Mouse (Mus musculus) lung, embryonic 15.5 days (tissue): ENCODE data around the gene Ptges3. TPM values are rescaled to one million over a fixed set of nuclear protein-coding genes. Genes with fewer than 3 reads are reported as not detected.
"Not testable (repeated sequence)": the region's sequence is repeated elsewhere in the genome, so short reads cannot be mapped to it uniquely, and the experiment has no call there.

ENCODE experiments used
- ATAC-seq: fragments of 200-750 bp; cut with Nextera tagmentation; 2 replicates; pipeline ENCODE4 v1.8.0; 2017; ENCODE audit warnings: moderate number of reproducible peaks, borderline replicate concordance; ENCODE audit not compliant: low FRiP score, low TSS enrichment; ENCODE audit errors: extremely low read depth
- H3K27ac ChIP-seq: fragments of 300-500 bp; sonication (generic); 2 replicates; pipeline ENCODE4 v1.5.1; 2015; ENCODE audit warnings: moderate library complexity, mild to moderate bottlenecking, inconsistent platforms
- H3K27me3 ChIP-seq: fragments of 300-500 bp; sonication (generic); 2 replicates; pipeline ENCODE4 v1.6.1; 2015; ENCODE audit warnings: inconsistent platforms
- H3K36me3 ChIP-seq: fragments of 300-500 bp; sonication (generic); 2 replicates; pipeline ENCODE4 v1.6.1; 2015; ENCODE audit warnings: inconsistent platforms
- H3K4me1 ChIP-seq: fragments of 300-500 bp; sonication (generic); 2 replicates; pipeline ENCODE4 v1.6.1; 2015; ENCODE audit warnings: inconsistent platforms
- H3K4me2 ChIP-seq: fragments of 300-500 bp; sonication (generic); 2 replicates; pipeline ENCODE4 v1.6.1; 2015; ENCODE audit warnings: inconsistent platforms, mild to moderate bottlenecking, moderate library complexity
- H3K4me3 ChIP-seq: fragments of 300-500 bp; sonication (generic); 2 replicates; pipeline ENCODE4 v1.5.1; 2015; ENCODE audit warnings: mild to moderate bottlenecking, inconsistent platforms
- H3K9ac ChIP-seq: fragments of 300-500 bp; sonication (generic); 2 replicates; pipeline ENCODE4 v1.6.1; 2015; ENCODE audit warnings: inconsistent platforms
- H3K9me3 ChIP-seq: fragments of 300-500 bp; sonication (generic); 2 replicates; pipeline ENCODE4 v1.6.1; 2016; ENCODE audit warnings: inconsistent platforms
- WGBS: fragments of 180-500 bp; shearing (Covaris S2); methylation state at CpG from one replicate; pipeline ENCODE4 v1.1.7; 2015; 5-methylcytosine and 5-hydroxymethylcytosine counted together
- polyA plus RNA-seq: library from polyadenylated mRNA; unstranded; fragments of >200 nt; fragmentation: Nextera tagmentation; extraction: Ambion mirVana; gene quantifications from 2 replicates; pipeline ENCODE4 v1.2.1, GENCODE M21; 2015

The Ptges3 gene
- polyA plus RNA-seq, 1 experiment from 2014 or later = 550 TPM

- H3K36me3 ChIP-seq = peaks cover 22% of the 10 kb centered on the region
- ATAC-seq = no peak
- peak overlapping the region; percentile 86; the same call in 1 of the 2 replicates for H3K9ac ChIP-seq
- H3K27me3 ChIP-seq = no peaks in the 10 kb centered on the region
- H3K4me2 ChIP-seq = peak overlapping the region; percentile 67
- H3K4me3 ChIP-seq = peak overlapping the region; percentile 94
- no peak overlapping the region for H3K27ac ChIP-seq
- H3K4me1 ChIP-seq = peaks cover 25% of the 10 kb centered on the region
- 78% methylated on average over 5 of the region's 5 CpGs for WGBS
- H3K9me3 ChIP-seq = no peaks in the 10 kb centered on the region
Measured at GRCm38 (mm10) chr10:128061109-128061508, 2.4 kb downstream of the Ptges3 start.

GRCm38 (mm10) chr10:128062221-128062989 is 3.7 kb downstream of the Ptges3 start:
- Histone ChIP-seq H3K4me1 (peaks cover 25% of the 10 kb centered on the region), H3K27ac (no peak overlapping the region), H3K4me3 (no peak overlapping the region), H3K36me3 (peaks cover 22% of the 10 kb centered on the region), H3K9ac (no peak overlapping the region), H3K27me3 (no peaks in the 10 kb centered on the region), H3K4me2 (no peak overlapping the region), H3K9me3 (no peaks in the 10 kb centered on the region)
- WGBS = 91% methylated on average over 6 of the region's 6 CpGs
- ATAC-seq = no peak

- H3K4me1 ChIP-seq = peaks cover 13% of the 10 kb centered on the region
- ATAC-seq = no peak
- H3K9me3 ChIP-seq = no peaks in the 10 kb centered on the region
- no peak overlapping the region for H3K27ac ChIP-seq
- H3K4me2 ChIP-seq = no peak overlapping the region
- H3K27me3 ChIP-seq = no peaks in the 10 kb centered on the region
- whole genome bisulfite sequencing = 79% methylated on average over 5 of the region's 5 CpGs
- H3K9ac ChIP-seq = no peak overlapping the region
- H3K36me3 ChIP-seq = peaks cover 47% of the 10 kb centered on the region
- no peak overlapping the region for H3K4me3 ChIP-seq
Measured at GRCm38 (mm10) chr10:128066072-128066471, 7.3 kb downstream of the Ptges3 start.

GRCm38 (mm10) chr10:128069201-128069600 is 10.4 kb downstream of the Ptges3 start:
- ATAC-seq = no peak
- 88% methylated on average over 4 of the region's 4 CpGs for WGBS
- H3K9me3 ChIP-seq = no peaks in the 10 kb centered on the region
- H3K4me3 ChIP-seq = no peak overlapping the region
- no peaks in the 10 kb centered on the region for H3K27me3 ChIP-seq
- H3K4me1 ChIP-seq = no peaks in the 10 kb centered on the region
- peaks cover 64% of the 10 kb centered on the region for H3K36me3 ChIP-seq
- H3K9ac ChIP-seq = no peak overlapping the region
- no peak overlapping the region for H3K4me2 ChIP-seq
- H3K27ac ChIP-seq = no peak overlapping the region

- H3K4me2 ChIP-seq, H3K4me1 ChIP-seq, H3K27me3 ChIP-seq, H3K9me3 ChIP-seq, H3K9ac ChIP-seq, ATAC-seq, H3K4me3 ChIP-seq, H3K27ac ChIP-seq: not testable (repeated sequence)
- peaks cover 63% of the 10 kb centered on the region for H3K36me3 ChIP-seq
- WGBS = 93% methylated on average over 2 of the region's 2 CpGs
Measured at GRCm38 (mm10) chr10:128070432-128070831, 11.7 kb downstream of the Ptges3 start.

GRCm38 (mm10) chr10:128078269-128078668 is 19.5 kb downstream of the Ptges3 start:
- not testable (repeated sequence) for H3K4me3 ChIP-seq, H3K9ac ChIP-seq, H3K4me2 ChIP-seq, H3K27me3 ChIP-seq, H3K4me1 ChIP-seq, H3K27ac ChIP-seq, ATAC-seq, H3K9me3 ChIP-seq
- H3K36me3 ChIP-seq = peaks cover 34% of the 10 kb centered on the region
- WGBS = 81% methylated on average over 5 of the region's 5 CpGs

GRCm38 (mm10) chr10:128080496-128080895 is 21.7 kb downstream of the Ptges3 start:
- peaks cover 24% of the 10 kb centered on the region for H3K36me3 ChIP-seq
- no peaks in the 10 kb centered on the region for H3K27me3 ChIP-seq
- 72% methylated on average over 1 of the region's 1 CpGs for WGBS
- no peak overlapping the region for H3K9ac ChIP-seq
- no peak for ATAC-seq
- H3K9me3 ChIP-seq = no peaks in the 10 kb centered on the region
- no peak overlapping the region for H3K27ac ChIP-seq
- no peak overlapping the region for H3K4me2 ChIP-seq
- peaks cover 18% of the 10 kb centered on the region for H3K4me1 ChIP-seq
- H3K4me3 ChIP-seq = no peak overlapping the region

GRCm38 (mm10) chr10:128081807-128082476 is 23.2 kb downstream of the Ptges3 start:
- H3K27me3 ChIP-seq = no peaks in the 10 kb centered on the region
- H3K27ac ChIP-seq = no peak overlapping the region; the same call in 1 of the 2 replicates
- H3K4me2 ChIP-seq = peak overlapping the region; percentile 66
- peaks cover 33% of the 10 kb centered on the region for H3K36me3 ChIP-seq
- H3K4me1 ChIP-seq = peaks cover 24% of the 10 kb centered on the region
- peak overlapping the region; percentile 66 for H3K9ac ChIP-seq
- ATAC-seq = no peak
- 46% methylated on average over 6 of the region's 6 CpGs for WGBS
- H3K9me3 ChIP-seq = no peaks in the 10 kb centered on the region
- H3K4me3 ChIP-seq = peak overlapping the region; percentile 76

- H3K9me3 ChIP-seq = no peaks in the 10 kb centered on the region
- H3K4me3 ChIP-seq = peak overlapping the region; percentile 76
- ATAC-seq = no peak
- peaks cover 24% of the 10 kb centered on the region for H3K4me1 ChIP-seq
- H3K27ac ChIP-seq = peak overlapping the region; percentile 11; the same call in 1 of the 2 replicates
- H3K4me2 ChIP-seq = peak overlapping the region; percentile 66
- WGBS = 7% methylated on average over 9 of the region's 9 CpGs
- no peaks in the 10 kb centered on the region for H3K27me3 ChIP-seq
- H3K9ac ChIP-seq = peak overlapping the region; percentile 66
- H3K36me3 ChIP-seq = peaks cover 33% of the 10 kb centered on the region
Measured at GRCm38 (mm10) chr10:128082477-128082808, 23.7 kb downstream of the Ptges3 start.

- no peaks in the 10 kb centered on the region for H3K9me3 ChIP-seq
- peak; percentile 99 for ATAC-seq
- no peaks in the 10 kb centered on the region for H3K27me3 ChIP-seq
- peaks cover 24% of the 10 kb centered on the region for H3K4me1 ChIP-seq
- H3K4me3 ChIP-seq = peak within 1 kb of the TSS; percentile 76
- 0% methylated on average over 34 of the region's 34 CpGs for WGBS
- H3K27ac ChIP-seq = peak within 1 kb of the TSS; percentile 60
- peaks cover 33% of the 10 kb centered on the region for H3K36me3 ChIP-seq
- peak within 1 kb of the TSS; percentile 92 for H3K9ac ChIP-seq
- H3K4me2 ChIP-seq = peak within 1 kb of the TSS; percentile 73
Measured at GRCm38 (mm10) chr10:128082880-128083421, 24.2 kb downstream of the Ptges3 start, which contains the start of gene Atp5b. Atp5b (plus strand) TSS chr10:128083273.

- under 1% methylated on average over 22 of the region's 22 CpGs for WGBS
- peak overlapping the region; percentile 60 for H3K27ac ChIP-seq
- H3K36me3 ChIP-seq = peaks cover 40% of the 10 kb centered on the region
- H3K9ac ChIP-seq = peak overlapping the region; percentile 92
- H3K9me3 ChIP-seq = no peaks in the 10 kb centered on the region
- no peak for ATAC-seq
- H3K4me3 ChIP-seq = peak overlapping the region; percentile 76
- peaks cover 24% of the 10 kb centered on the region for H3K4me1 ChIP-seq
- H3K4me2 ChIP-seq = peak overlapping the region; percentile 73
- no peaks in the 10 kb centered on the region for H3K27me3 ChIP-seq
Measured at GRCm38 (mm10) chr10:128083688-128084087, 24.9 kb downstream of the Ptges3 start.

- Histone ChIP-seq H3K4me3 (peak overlapping the region; percentile 76), H3K9ac (peak overlapping the region; percentile 92), H3K27me3 (no peaks in the 10 kb centered on the region), H3K27ac (peak overlapping the region; percentile 60; the same call in 1 of the 2 replicates), H3K9me3 (no peaks in the 10 kb centered on the region), H3K36me3 (peaks cover 45% of the 10 kb centered on the region), H3K4me2 (peak overlapping the region; percentile 73), H3K4me1 (peaks cover 24% of the 10 kb centered on the region)
- no peak for ATAC-seq
- WGBS = 0% methylated on average over 3 of the region's 3 CpGs
Measured at GRCm38 (mm10) chr10:128084160-128084559, 25.4 kb downstream of the Ptges3 start.
